Mouse (Mus musculus) liver, adult 2 months (tissue): ENCODE results near the gene Prim2.

ENCODE experiments used
- CTCF ChIP-seq: fragments of 200-500 bp; IDR thresholded peaks from 2 replicates; pipeline ENCODE4 v1.5.1; 2011; ENCODE audit warnings: low read depth, low read length, control low read depth
- POLR2A ChIP-seq: fragments of 200-500 bp; IDR thresholded peaks from 2 replicates; pipeline ENCODE4 v1.6.1; 2011; ENCODE audit warnings: low read length, control low read depth; ENCODE audit not compliant: insufficient read depth; ENCODE audit errors: extremely low read depth

- TF ChIP-seq POLR2A (no peak), CTCF (no peak)
Observed at GRCm38 (mm10) chr1:33555626-33556025, 114.0 kb downstream of the Prim2 start.
